Mouse (Mus musculus): Measurements from ENCODE around the gene Ncoa1. TPM values are rescaled to one million over a fixed set of nuclear protein-coding genes. Genes with fewer than 3 reads are reported as not detected.

Ncoa1 gene
- polyA plus RNA-seq, 1 experiment from 2014 or later: 4.9 TPM

DNA sequence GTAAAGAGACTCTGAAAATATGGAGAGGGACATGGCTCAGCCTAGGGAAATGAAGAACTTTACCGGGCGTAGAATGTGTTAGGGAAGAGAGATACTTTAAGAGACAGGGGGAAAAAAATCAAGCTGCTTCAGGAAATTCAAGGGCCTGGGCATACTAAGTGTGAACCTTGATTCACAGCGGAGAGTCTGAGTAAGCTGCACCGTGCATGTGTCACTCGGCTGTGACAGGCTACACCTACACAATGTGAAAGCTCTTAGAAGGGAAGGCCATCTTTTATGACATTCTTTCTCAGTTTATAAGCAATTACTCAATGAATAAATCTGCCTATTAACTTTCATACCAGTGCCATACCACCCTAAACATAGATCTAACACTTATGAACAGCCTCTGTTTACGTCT lies 183.2 kb downstream of the Ncoa1 start:
- ATAC-seq (ENCODE audit: low FRiP score) (no peak), DNase-seq (ENCODE audit: low spot score, missing footprints) (no peak)
- Histone ChIP-seq H3K27me3 (ENCODE audit: control insufficient read depth, insufficient read depth, low read length) (no peaks in the 10 kb centered on the region), H3K27ac (ENCODE audit: low read depth, low read length) (no peak overlapping the region), H3K36me3 (ENCODE audit: control insufficient read depth, insufficient read depth, low read length) (no peaks in the 10 kb centered on the region; the same call in 1 of the 2 replicates), H3K4me1 (ENCODE audit: control insufficient read depth, insufficient read depth, low read length) (no peaks in the 10 kb centered on the region), H3K4me2 (no peak overlapping the region), H3K9ac (ENCODE audit: low read length) (no peak overlapping the region), H3K9me3 (ENCODE audit: control insufficient read depth, low read length) (no peaks in the 10 kb centered on the region), H3K4me3 (ENCODE audit: low read depth, low read length) (no peak overlapping the region)
- 93% methylated on average over 6 of the region's 6 CpGs for WGBS

DNA sequence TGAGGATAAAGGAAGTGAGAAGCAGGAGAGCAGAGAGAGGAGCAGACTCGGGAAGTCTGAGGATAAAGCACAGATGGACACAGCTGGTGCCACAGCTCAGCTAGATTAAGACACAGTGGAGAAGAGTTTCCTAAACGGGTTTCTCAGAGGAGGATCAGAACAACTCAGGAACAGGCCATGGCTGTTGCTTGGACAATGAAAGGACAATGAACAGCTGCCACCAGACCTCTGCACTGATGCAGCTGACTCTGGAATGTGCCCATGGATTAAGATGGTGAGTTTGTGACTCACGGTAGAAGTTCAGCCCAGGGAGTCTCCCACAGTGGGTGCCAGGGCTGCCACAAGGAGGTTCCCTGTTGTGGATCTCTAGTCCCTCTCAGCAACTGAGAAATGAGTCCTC lies 191.8 kb downstream of the Ncoa1 start:
- no peaks in the 10 kb centered on the region for H3K36me3 ChIP-seq (ENCODE audit: control insufficient read depth, insufficient read depth, low read length)
- H3K9ac ChIP-seq (ENCODE audit: low read length): no peak overlapping the region
- no peaks in the 10 kb centered on the region for H3K9me3 ChIP-seq (ENCODE audit: control insufficient read depth, low read length)
- H3K4me2 ChIP-seq: no peak overlapping the region
- no peak overlapping the region for H3K4me3 ChIP-seq (ENCODE audit: low read depth, low read length)
- H3K4me1 ChIP-seq (ENCODE audit: control insufficient read depth, insufficient read depth, low read length): no peaks in the 10 kb centered on the region
- WGBS: 32% methylated on average over 3 of the region's 3 CpGs
- no peaks in the 10 kb centered on the region for H3K27me3 ChIP-seq (ENCODE audit: control insufficient read depth, insufficient read depth, low read length)
- DNase-seq (ENCODE audit: low spot score, missing footprints) (peak; percentile 85), ATAC-seq (ENCODE audit: low FRiP score) (no peak)
- no peak overlapping the region for H3K27ac ChIP-seq (ENCODE audit: low read depth, low read length)

DNA sequence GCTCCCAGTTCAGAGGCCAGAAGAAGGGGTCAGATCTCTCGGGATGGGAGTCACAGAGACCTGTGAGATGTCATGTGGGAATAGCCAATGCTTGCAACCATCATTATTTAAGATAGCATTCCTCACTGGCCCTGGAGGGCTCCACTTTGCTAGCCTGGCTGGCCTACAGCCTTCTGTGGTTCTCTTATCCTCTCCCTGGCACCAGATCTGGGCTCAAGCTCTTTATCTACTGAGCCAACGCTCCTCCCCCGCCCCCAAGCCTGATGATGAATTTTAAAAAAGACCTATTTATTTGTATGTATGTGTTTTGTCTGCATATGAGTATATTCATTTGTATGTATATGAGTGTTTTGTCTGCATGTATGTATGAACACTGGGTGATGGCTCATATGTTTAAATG lies 197.1 kb downstream of the Ncoa1 start:
- Histone ChIP-seq H3K4me1 (ENCODE audit: control insufficient read depth, insufficient read depth, low read length) (no peaks in the 10 kb centered on the region), H3K4me2 (no peak overlapping the region), H3K27me3 (ENCODE audit: control insufficient read depth, insufficient read depth, low read length) (no peaks in the 10 kb centered on the region), H3K4me3 (ENCODE audit: low read depth, low read length) (no peak overlapping the region), H3K9ac (ENCODE audit: low read length) (no peak overlapping the region), H3K36me3 (ENCODE audit: control insufficient read depth, insufficient read depth, low read length) (no peaks in the 10 kb centered on the region), H3K27ac (ENCODE audit: low read depth, low read length) (no peak overlapping the region), H3K9me3 (ENCODE audit: control insufficient read depth, low read length) (no peaks in the 10 kb centered on the region)
- no peak for DNase-seq (ENCODE audit: low spot score, missing footprints)
- ATAC-seq (ENCODE audit: low FRiP score): no peak
- WGBS: 87% methylated on average over 3 of the region's 3 CpGs

GRCm38 (mm10) chr12:4278978-4279755 lies 197.8 kb downstream of the Ncoa1 start:
- H3K4me2 ChIP-seq: no peak overlapping the region
- no peak overlapping the region for H3K4me3 ChIP-seq (ENCODE audit: low read depth, low read length)
- no peaks in the 10 kb centered on the region for H3K27me3 ChIP-seq (ENCODE audit: control insufficient read depth, insufficient read depth, low read length)
- no peak for DNase-seq (ENCODE audit: low spot score, missing footprints)
- H3K36me3 ChIP-seq (ENCODE audit: control insufficient read depth, insufficient read depth, low read length): no peaks in the 10 kb centered on the region
- no peaks in the 10 kb centered on the region for H3K4me1 ChIP-seq (ENCODE audit: control insufficient read depth, insufficient read depth, low read length)
- 96% methylated on average over 3 of the region's 3 CpGs for WGBS
- no peaks in the 10 kb centered on the region for H3K9me3 ChIP-seq (ENCODE audit: control insufficient read depth, low read length)
- ATAC-seq (ENCODE audit: low FRiP score): no peak
- no peak overlapping the region for H3K9ac ChIP-seq (ENCODE audit: low read length)
- H3K27ac ChIP-seq (ENCODE audit: low read depth, low read length): no peak overlapping the region

DNA sequence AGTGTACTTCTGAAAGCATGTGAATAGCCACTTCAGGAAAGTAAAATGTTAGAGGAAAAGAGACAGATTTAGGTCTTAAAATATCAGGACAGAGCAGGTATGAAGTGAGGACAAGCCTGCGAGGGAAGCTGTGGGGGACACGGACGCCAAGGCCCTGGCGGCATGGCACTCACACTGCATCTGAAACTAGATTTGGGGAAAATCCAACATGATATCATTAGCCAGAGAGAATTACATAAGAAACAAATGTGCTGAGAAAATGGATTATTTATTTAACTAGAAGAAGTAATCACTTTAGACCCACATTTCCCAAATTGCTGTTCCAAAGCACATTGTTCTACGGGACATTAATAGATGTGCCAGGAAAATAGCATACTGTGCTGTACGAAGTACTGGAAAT lies 205.9 kb downstream of the Ncoa1 start:
- Histone ChIP-seq H3K36me3 (ENCODE audit: control insufficient read depth, insufficient read depth, low read length) (peaks cover 5% of the 10 kb centered on the region), H3K4me2 (no peak overlapping the region), H3K9me3 (ENCODE audit: control insufficient read depth, low read length) (no peaks in the 10 kb centered on the region), H3K4me1 (ENCODE audit: control insufficient read depth, insufficient read depth, low read length) (no peaks in the 10 kb centered on the region), H3K27me3 (ENCODE audit: control insufficient read depth, insufficient read depth, low read length) (no peaks in the 10 kb centered on the region), H3K9ac (ENCODE audit: low read length) (no peak overlapping the region), H3K27ac (ENCODE audit: low read depth, low read length) (no peak overlapping the region), H3K4me3 (ENCODE audit: low read depth, low read length) (no peak overlapping the region)
- 94% methylated on average over 6 of the region's 6 CpGs for WGBS
- DNase-seq (ENCODE audit: low spot score, missing footprints) (no peak), ATAC-seq (ENCODE audit: low FRiP score) (no peak)

- H3K9ac ChIP-seq (ENCODE audit: low read length): no peak overlapping the region
- H3K4me3 ChIP-seq (ENCODE audit: low read depth, low read length): no peak overlapping the region
- H3K4me1 ChIP-seq (ENCODE audit: control insufficient read depth, insufficient read depth, low read length): no peaks in the 10 kb centered on the region
- ATAC-seq (ENCODE audit: low FRiP score) (no peak), DNase-seq (ENCODE audit: low spot score, missing footprints) (no peak)
- H3K4me2 ChIP-seq: no peak overlapping the region
- no peaks in the 10 kb centered on the region for H3K9me3 ChIP-seq (ENCODE audit: control insufficient read depth, low read length)
- H3K36me3 ChIP-seq (ENCODE audit: control insufficient read depth, insufficient read depth, low read length): peaks cover 5% of the 10 kb centered on the region
- no peak overlapping the region for H3K27ac ChIP-seq (ENCODE audit: low read depth, low read length)
- H3K27me3 ChIP-seq (ENCODE audit: control insufficient read depth, insufficient read depth, low read length): no peaks in the 10 kb centered on the region
- WGBS: 94% methylated on average over 4 of the region's 4 CpGs
Measured at GRCm38 (mm10) chr12:4267765-4268164, 209.2 kb downstream of the Ncoa1 start.

- no peak overlapping the region for H3K4me3 ChIP-seq (ENCODE audit: low read depth, low read length)
- WGBS: 90% methylated on average over 16 of the region's 16 CpGs
Measured at GRCm38 (mm10) chr12:4252742-4253655, 224.0 kb downstream of the Ncoa1 start.

DNA sequence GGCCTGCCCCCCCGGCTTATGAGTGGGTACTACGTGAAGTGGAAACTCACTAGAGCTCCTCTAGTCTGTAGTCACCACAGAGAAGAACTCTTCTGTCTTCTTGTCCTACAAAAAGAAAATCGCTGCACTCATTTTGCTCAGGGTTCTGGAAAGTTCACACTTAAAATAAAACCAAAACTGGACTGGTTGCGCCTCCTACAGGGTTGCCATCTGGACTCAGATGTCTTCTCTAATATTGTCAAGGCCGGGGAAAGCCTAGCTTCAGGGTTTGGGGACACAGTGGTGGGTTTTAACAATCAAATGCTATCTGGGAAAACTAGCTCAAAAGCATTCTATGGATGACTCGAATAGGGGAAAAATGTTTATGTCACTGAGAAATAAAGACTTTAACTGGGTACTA lies 227.2 kb downstream of the Ncoa1 start:
- 87% methylated on average over 6 of the region's 6 CpGs for whole genome bisulfite sequencing
- H3K27ac ChIP-seq (ENCODE audit: low read depth, low read length): no peak overlapping the region
- H3K36me3 ChIP-seq (ENCODE audit: control insufficient read depth, insufficient read depth, low read length): no peaks in the 10 kb centered on the region
- ATAC-seq (ENCODE audit: low FRiP score): no peak
- no peaks in the 10 kb centered on the region for H3K9me3 ChIP-seq (ENCODE audit: control insufficient read depth, low read length)
- no peak overlapping the region for H3K4me2 ChIP-seq
- no peak overlapping the region for H3K4me3 ChIP-seq (ENCODE audit: low read depth, low read length)
- DNase-seq (ENCODE audit: low spot score, missing footprints): no peak
- H3K4me1 ChIP-seq (ENCODE audit: control insufficient read depth, insufficient read depth, low read length): no peaks in the 10 kb centered on the region
- no peaks in the 10 kb centered on the region for H3K27me3 ChIP-seq (ENCODE audit: control insufficient read depth, insufficient read depth, low read length)
- H3K9ac ChIP-seq (ENCODE audit: low read length): no peak overlapping the region

More at GRCm38 (mm10) chr12:4252742-4253655, 224.0 kb downstream of the Ncoa1 start:
- H3K4me1 ChIP-seq (ENCODE audit: control insufficient read depth, insufficient read depth, low read length): no peaks in the 10 kb centered on the region
- no peak overlapping the region for H3K27ac ChIP-seq (ENCODE audit: low read depth, low read length)
- no peaks in the 10 kb centered on the region for H3K27me3 ChIP-seq (ENCODE audit: control insufficient read depth, insufficient read depth, low read length)
- H3K9me3 ChIP-seq (ENCODE audit: control insufficient read depth, low read length): no peaks in the 10 kb centered on the region
- no peaks in the 10 kb centered on the region for H3K36me3 ChIP-seq (ENCODE audit: control insufficient read depth, insufficient read depth, low read length)
- DNase-seq (ENCODE audit: low spot score, missing footprints): no peak
- no peak for ATAC-seq (ENCODE audit: low FRiP score)
- no peak overlapping the region for H3K4me2 ChIP-seq
- no peak overlapping the region for H3K9ac ChIP-seq (ENCODE audit: low read length)

DNA sequence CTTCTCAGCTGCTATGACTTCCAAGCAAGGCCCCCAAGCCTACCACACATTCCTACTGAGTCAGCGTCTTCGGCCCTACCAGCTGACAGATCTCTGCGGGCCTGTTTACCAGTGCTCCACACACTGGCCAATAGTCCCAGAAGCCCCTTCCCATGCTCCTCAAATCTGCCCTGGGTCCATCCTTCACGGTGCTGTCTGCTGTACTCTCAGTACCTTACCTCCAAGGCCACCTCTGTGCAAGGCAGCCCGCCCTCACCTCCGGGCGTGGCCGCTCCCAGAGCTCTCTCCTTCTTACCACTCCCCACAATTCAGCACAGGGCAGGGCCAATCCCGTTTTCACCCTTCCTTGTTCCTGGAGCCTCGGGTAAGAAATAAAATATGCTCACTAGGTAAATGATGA lies 231.2 kb downstream of the Ncoa1 start:
- H3K4me3 ChIP-seq (ENCODE audit: low read depth, low read length): no peak overlapping the region
- H3K27ac ChIP-seq (ENCODE audit: low read depth, low read length): no peak overlapping the region
- ATAC-seq (ENCODE audit: low FRiP score) (no peak), DNase-seq (ENCODE audit: low spot score, missing footprints) (no peak)
- no peaks in the 10 kb centered on the region for H3K9me3 ChIP-seq (ENCODE audit: control insufficient read depth, low read length)
- H3K36me3 ChIP-seq (ENCODE audit: control insufficient read depth, insufficient read depth, low read length): no peaks in the 10 kb centered on the region
- 89% methylated on average over 10 of the region's 10 CpGs for WGBS
- no peaks in the 10 kb centered on the region for H3K4me1 ChIP-seq (ENCODE audit: control insufficient read depth, insufficient read depth, low read length)
- H3K9ac ChIP-seq (ENCODE audit: low read length): no peak overlapping the region
- no peaks in the 10 kb centered on the region for H3K27me3 ChIP-seq (ENCODE audit: control insufficient read depth, insufficient read depth, low read length)
- no peak overlapping the region for H3K4me2 ChIP-seq
